Mouse (Mus musculus) kidney, postnatal 14 days (tissue): ENCODE results near the gene Asf1a.
"Not testable (repeated sequence)": the region's sequence is repeated elsewhere in the genome, so short reads cannot be mapped to it uniquely, and the experiment has no call there.

Experiments
- DNase-seq: peaks from one replicate; pipeline ENCODE4 v3.0.0; 2022; ENCODE audit warnings: mixed read lengths

Asf1a gene

GRCm38 (mm10) chr10:53596677-53597120, at the start of gene Asf1a:
TSS of gene Asf1a (plus strand) at chr10:53596757.
- DNase-seq, result peak; percentile 98

GRCm38 (mm10) chr10:53562001-53562400, 34.6 kb upstream of the Asf1a start:
- no peak for DNase-seq

- no peak for DNase-seq
These were observed 31.0 kb upstream of the Asf1a start for GRCm38 (mm10) chr10:53565538-53565937.

- DNase-seq, result peak; percentile 16
These were observed 28.0 kb upstream of the Asf1a start for GRCm38 (mm10) chr10:53568531-53568930.

GRCm38 (mm10) chr10:53580137-53580536, 16.4 kb upstream of the Asf1a start:
- DNase-seq, result peak; percentile 13

- DNase-seq, result peak; percentile 72
These were observed 15.9 kb upstream of the Asf1a start for GRCm38 (mm10) chr10:53580621-53581081.

GRCm38 (mm10) chr10:53581087-53581486, 15.5 kb upstream of the Asf1a start:
- no peak for DNase-seq

- no peak for DNase-seq
These were observed 10.8 kb upstream of the Asf1a start for GRCm38 (mm10) chr10:53585777-53586176.

GRCm38 (mm10) chr10:53595744-53596676, 547 bp upstream of the Asf1a start:
- no peak for DNase-seq

- peak; percentile 64 for DNase-seq
These were observed 744 bp downstream of the Asf1a start for GRCm38 (mm10) chr10:53597121-53597881.

GRCm38 (mm10) chr10:53598821-53599220, 2.3 kb downstream of the Asf1a start:
- DNase-seq, result peak; percentile 15

- DNase-seq, result no peak
These were observed 8.8 kb downstream of the Asf1a start for GRCm38 (mm10) chr10:53605328-53605727.

- DNase-seq, result no peak
These were observed 11.7 kb downstream of the Asf1a start for GRCm38 (mm10) chr10:53608274-53608673.

GRCm38 (mm10) chr10:53612172-53612571, 15.6 kb downstream of the Asf1a start:
- DNase-seq, result no peak

GRCm38 (mm10) chr10:53613955-53614354, 17.4 kb downstream of the Asf1a start:
- DNase-seq, result peak; percentile 43

- DNase-seq, result no peak
These were observed 19.5 kb downstream of the Asf1a start for GRCm38 (mm10) chr10:53615850-53616616.

GRCm38 (mm10) chr10:53629247-53629917, 32.8 kb downstream of the Asf1a start:
- DNase-seq, result peak; percentile 96

- peak; percentile 98 for DNase-seq
These were observed 33.3 kb downstream of the Asf1a start for GRCm38 (mm10) chr10:53629918-53630250.

- DNase-seq, result not testable (repeated sequence)
These were observed 33.8 kb downstream of the Asf1a start, which contains the start of gene Mcm9 for GRCm38 (mm10) chr10:53630339-53630738. TSS of gene Mcm9 (minus strand) at chr10:53630439.

GRCm38 (mm10) chr10:53634160-53634559, 37.6 kb downstream of the Asf1a start:
- DNase-seq, result no peak

- DNase-seq, result peak; percentile 7
These were observed 38.9 kb downstream of the Asf1a start for GRCm38 (mm10) chr10:53635246-53635971.
